Mouse (Mus musculus): ENCODE results near the gene Olfr661. TPM values are rescaled to one million over a fixed set of nuclear protein-coding genes. Genes with fewer than 3 reads are reported as not detected.

Olfr661 gene
- total RNA-seq (2023): not detected

DNA sequence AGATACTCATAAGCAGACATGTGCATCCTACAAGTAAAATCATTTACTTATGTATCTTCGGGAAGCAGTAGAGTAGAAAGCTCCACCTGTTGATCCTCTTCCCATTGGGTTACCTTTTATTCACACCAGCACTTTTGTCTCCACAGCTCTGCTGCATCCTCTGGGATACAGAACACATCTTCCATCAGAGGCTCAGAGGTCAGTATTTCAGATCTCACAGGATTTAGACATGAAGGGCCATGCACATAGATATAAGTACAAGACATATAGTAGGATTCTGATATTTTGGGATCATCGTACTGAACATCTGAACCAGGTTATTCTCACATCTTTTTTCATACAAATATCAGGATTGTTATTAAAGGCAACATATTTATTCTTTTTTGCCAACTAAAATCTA is at the start of gene Olfr661:
TSS of gene Olfr661 (plus strand) at position 301 of the 400 bp plus-strand sequence.

DNA sequence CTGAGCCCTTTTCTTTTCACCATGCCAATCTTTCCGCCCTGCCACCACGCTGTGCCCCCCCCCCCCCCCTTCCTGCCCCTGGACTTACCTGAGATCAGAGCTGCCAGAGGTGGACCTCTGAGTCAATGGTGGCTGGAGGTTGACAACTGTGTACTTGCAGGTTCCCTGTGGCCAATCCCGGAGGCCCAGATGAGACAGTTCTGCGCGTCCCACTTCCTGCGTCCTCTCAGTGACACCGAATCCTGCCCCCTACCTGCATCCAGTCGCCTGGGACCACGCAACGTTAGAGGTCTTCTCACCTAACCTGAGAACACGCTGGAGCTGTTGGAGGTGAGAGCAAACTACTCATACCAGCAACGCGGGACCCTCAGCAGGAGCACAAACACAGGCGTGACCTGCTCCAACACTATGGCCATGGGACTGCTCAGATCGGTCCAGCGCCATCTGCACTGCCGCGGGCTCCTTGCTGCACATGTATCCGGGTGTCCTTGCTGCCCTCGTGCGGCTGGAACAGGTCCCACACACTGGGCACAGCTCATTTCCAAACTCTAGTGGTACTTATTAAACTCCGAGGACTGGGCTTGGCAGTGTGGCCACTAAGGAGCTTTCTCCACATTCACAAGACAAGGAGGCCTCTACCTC is 39.3 kb upstream of the Olfr661 start, which contains the start of gene Olfr658:
TSS of gene Olfr658 (minus strand) at position 465 of the 642 bp plus-strand sequence.

DNA sequence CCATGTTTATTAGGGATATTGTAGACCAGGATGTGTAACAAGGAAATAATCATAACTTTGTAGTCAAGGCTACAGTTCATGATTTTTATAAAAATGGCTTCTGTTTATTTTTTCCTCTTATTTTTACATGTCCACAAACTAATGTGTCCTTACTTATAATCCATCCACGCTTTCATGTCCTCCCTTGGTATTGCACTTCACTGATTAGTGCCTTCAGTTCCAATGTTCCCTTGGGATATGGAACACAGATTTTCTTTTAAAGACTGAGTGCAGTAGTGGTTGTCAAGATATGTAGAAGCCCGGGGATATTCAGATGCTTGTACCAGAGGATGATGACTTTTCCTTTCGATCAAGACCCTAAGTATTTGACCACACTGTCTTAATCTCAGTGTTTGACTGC is 19.8 kb upstream of the Olfr661 start, which contains the start of gene Olfr659:
TSS of gene Olfr659 (plus strand) at position 301 of the 400 bp plus-strand sequence.

Other genes starting within 250 kb of the Olfr661 start
- 10 to 100 TPM; 40.5 to 56.3 TPM for gene Trim30a, start 221.3 kb upstream of the Olfr661 start, total RNA-seq (2023)
- gene Trim30d, start 178.7 kb upstream of the Olfr661 start, total RNA-seq (2023): 10 to 100 TPM in 1 of 2 experiments, 1 to 10 TPM in 1; 8.4 to 13.4 TPM
- not detected for gene Olfr651, start 136.4 kb upstream of the Olfr661 start, total RNA-seq (2023)
- not detected for gene Olfr652, start 125.6 kb upstream of the Olfr661 start, total RNA-seq (2023)
- not detected for gene Olfr653, start 109.2 kb upstream of the Olfr661 start, total RNA-seq (2023)
- gene Olfr654, start 99.5 kb upstream of the Olfr661 start, total RNA-seq (2023): not detected
- gene Olfr655, start 84.7 kb upstream of the Olfr661 start, total RNA-seq (2023): not detected
- not detected for gene Olfr656, start 72.5 kb upstream of the Olfr661 start, total RNA-seq (2023)
- not detected for gene Olfr657, start 61.7 kb upstream of the Olfr661 start, total RNA-seq (2023)
- not detected for gene Olfr658, start 39.2 kb upstream of the Olfr661 start, total RNA-seq (2023)
- not detected for gene Olfr659, start 19.7 kb upstream of the Olfr661 start, total RNA-seq (2023)
- not detected for gene Usp17le, start 91.0 kb downstream of the Olfr661 start, total RNA-seq (2023)
- not detected for gene Usp17lb, start 156.1 kb downstream of the Olfr661 start, total RNA-seq (2023)
- under 1 TPM in 1 of 2 experiments, not detected in 1; 0.13 TPM for gene Usp17la, start 170.5 kb downstream of the Olfr661 start, total RNA-seq (2023)
- not detected for gene Olfr665, start 191.5 kb downstream of the Olfr661 start, total RNA-seq (2023)
- gene Olfr666, start 209.5 kb downstream of the Olfr661 start, total RNA-seq (2023): not detected
- not detected for gene Olfr667, start 235.0 kb downstream of the Olfr661 start, total RNA-seq (2023)
- gene Olfr668, start 241.6 kb downstream of the Olfr661 start, total RNA-seq (2023): not detected
- gene Olfr669, start 247.7 kb downstream of the Olfr661 start, total RNA-seq (2023): not detected